Mouse (Mus musculus) ES-E14 (cell line): ENCODE measurements at regions not wholly inside any gene's neighbourhood (a gene's known extent, or its start where the extent isn't known, plus 50 kb on each side); places are given as distances from the start of the nearest gene placed in this dataset.
A peak's percentile ranks its signal among the peaks of the same experiment; 100 is the strongest.

Source experiments
- CHD2 ChIP-seq: IDR thresholded peaks from 2 replicates; pipeline ENCODE4 v1.6.1; 2014; ENCODE audit warnings: mild to moderate bottlenecking, low read depth, low read length, inconsistent platforms
- MAFK ChIP-seq: IDR thresholded peaks from 2 replicates; pipeline ENCODE4 v1.6.1; 2014; ENCODE audit warnings: mild to moderate bottlenecking, low read depth, low read length, inconsistent platforms; ENCODE audit not compliant: insufficient read depth
- ZC3H11A ChIP-seq: IDR thresholded peaks from 2 replicates; pipeline ENCODE4 v1.6.1; 2012; ENCODE audit warnings: low read depth, mild to moderate bottlenecking, inconsistent platforms, low read length, borderline replicate concordance

DNA sequence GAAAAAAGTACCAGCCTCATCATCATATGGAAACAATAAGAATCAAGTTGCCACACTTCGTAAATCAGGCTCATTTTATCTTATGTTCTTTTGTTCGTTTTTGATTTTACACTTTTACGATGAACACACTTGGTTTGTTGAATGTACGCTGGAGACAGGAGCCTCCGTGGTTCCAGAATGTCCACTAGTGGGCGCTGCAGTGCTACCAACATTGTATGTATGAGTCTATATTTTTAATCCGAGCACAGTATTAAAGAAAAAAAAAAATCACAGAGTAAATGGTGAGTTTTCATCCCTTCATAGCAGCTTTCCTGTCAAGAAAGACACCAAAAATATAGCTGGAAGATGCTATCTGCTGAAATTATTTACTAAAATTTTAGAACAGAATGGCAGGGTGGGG, 60.6 kb upstream of the Zfhx3 start:
- TF ChIP-seq CHD2 (no peak), ZC3H11A (peak; percentile 56; the same call in 1 of the 2 replicates), MAFK (no peak)
